Mouse (Mus musculus) brain, embryonic 14.5 days (tissue): ENCODE measurements around the gene Capza1. TPM values are rescaled to one million over a fixed set of nuclear protein-coding genes. Genes with fewer than 3 reads are reported as not detected.

ENCODE experiments used
- DNase-seq: peaks from one replicate; pipeline ENCODE4 v3.0.0-alpha.2; 2011; ENCODE audit warnings: low read depth
- CTCF ChIP-seq: fragments of 200-500 bp; IDR thresholded peaks from 2 replicates; pipeline ENCODE4 v1.5.1; 2012; ENCODE audit warnings: inconsistent platforms, mild to moderate bottlenecking, moderate library complexity, borderline replicate concordance; ENCODE audit not compliant: insufficient read depth, insufficient read length; ENCODE audit errors: extremely low read depth
- POLR2A ChIP-seq: fragments of 200-500 bp; IDR thresholded peaks from 2 replicates; pipeline ENCODE4 v1.6.1; 2012; ENCODE audit warnings: mild to moderate bottlenecking, inconsistent platforms, borderline replicate concordance; ENCODE audit not compliant: poor library complexity, insufficient read depth, insufficient read length, severe bottlenecking; ENCODE audit errors: extremely low read depth
- polyA plus RNA-seq: library from polyadenylated mRNA; depleted of rRNA; stranded (reverse); fragments of >200 nt; gene quantifications from 2 replicates; pipeline ENCODE4 v1.2.3, GENCODE M21; 2012

Gene Capza1
- polyA plus RNA-seq, 1 experiment = 77.9 TPM

- DNase-seq = no peak
- TF ChIP-seq CTCF (no peak), POLR2A (no peak)
These were observed 5.7 kb downstream of the Capza1 start for GRCm38 (mm10) chr3:104858560-104858959.

- no peak for TF ChIP-seq POLR2A
- TF ChIP-seq CTCF = no peak
- DNase-seq = no peak
These were observed 8.2 kb downstream of the Capza1 start for GRCm38 (mm10) chr3:104856106-104856505.

GRCm38 (mm10) chr3:104854866-104855265, 9.4 kb downstream of the Capza1 start:
- TF ChIP-seq POLR2A (no peak), CTCF (no peak)

GRCm38 (mm10) chr3:104854465-104854864, 9.8 kb downstream of the Capza1 start:
- no peak for TF ChIP-seq CTCF
- no peak for TF ChIP-seq POLR2A

More at GRCm38 (mm10) chr3:104854866-104855265, 9.4 kb downstream of the Capza1 start:
- DNase-seq = no peak

GRCm38 (mm10) chr3:104846601-104847000, 17.7 kb downstream of the Capza1 start:
- TF ChIP-seq CTCF (no peak), POLR2A (no peak)

More at GRCm38 (mm10) chr3:104854465-104854864, 9.8 kb downstream of the Capza1 start:
- no peak for DNase-seq

GRCm38 (mm10) chr3:104841049-104841448, 23.3 kb downstream of the Capza1 start:
- TF ChIP-seq POLR2A (no peak), CTCF (no peak)
- no peak for DNase-seq

More at GRCm38 (mm10) chr3:104846601-104847000, 17.7 kb downstream of the Capza1 start:
- no peak for DNase-seq

- no peak for DNase-seq
- TF ChIP-seq POLR2A (no peak), CTCF (no peak)
These were observed 28.5 kb downstream of the Capza1 start for GRCm38 (mm10) chr3:104835797-104836196.

GRCm38 (mm10) chr3:104822413-104822812, 41.9 kb downstream of the Capza1 start:
- no peak for DNase-seq
- TF ChIP-seq POLR2A (no peak), CTCF (no peak)

- no peak for TF ChIP-seq POLR2A
- TF ChIP-seq CTCF = no peak
- DNase-seq = no peak
These were observed 43.9 kb downstream of the Capza1 start for GRCm38 (mm10) chr3:104820426-104820825.

GRCm38 (mm10) chr3:104818749-104819134, 45.6 kb downstream of the Capza1 start:
- TF ChIP-seq CTCF (no peak), POLR2A (no peak)
- DNase-seq = no peak

- TF ChIP-seq POLR2A (no peak), CTCF (no peak)
- peak; percentile 71 for DNase-seq
These were observed 46.1 kb downstream of the Capza1 start, which contains the start of gene Mov10 for GRCm38 (mm10) chr3:104817991-104818748. Gene Mov10, minus strand, starts transcription at chr3:104818563.

- TF ChIP-seq CTCF = no peak
- TF ChIP-seq POLR2A = no peak
- peak; percentile 65 for DNase-seq
These were observed 46.8 kb downstream of the Capza1 start for GRCm38 (mm10) chr3:104817481-104817990.

- no peak for DNase-seq
- no peak for TF ChIP-seq CTCF
- TF ChIP-seq POLR2A = no peak
These were observed 48.2 kb downstream of the Capza1 start for GRCm38 (mm10) chr3:104816130-104816529.
